Mouse (Mus musculus) small intestine, adult 2 months (tissue): ENCODE measurements around the gene Hsf2bp.

Experiments
- CTCF ChIP-seq: fragments of 200-500 bp; IDR thresholded peaks from 2 replicates; pipeline ENCODE4 v1.5.1; 2012; ENCODE audit warnings: low read depth, mild to moderate bottlenecking, control low read depth, inconsistent platforms, low read length, moderate library complexity, mixed read lengths; ENCODE audit not compliant: insufficient replicate concordance, insufficient read length; ENCODE audit errors: extremely low read depth
- POLR2A ChIP-seq: fragments of 200-500 bp; IDR thresholded peaks from 2 replicates; pipeline ENCODE4 v1.6.1; 2012; ENCODE audit warnings: low read depth, mild to moderate bottlenecking, control low read depth, inconsistent platforms, low read length, moderate library complexity

GRCm38 (mm10) chr17:31992004-31992403 is 44.1 kb downstream of the Hsf2bp start:
- TF ChIP-seq CTCF (no peak), POLR2A (no peak)
